Mouse (Mus musculus): Measurements from ENCODE around the gene Gm45140. TPM values are rescaled to one million over a fixed set of nuclear protein-coding genes. Genes with fewer than 3 reads are reported as not detected.

Gene Gm45140
- polyA plus RNA-seq, 1 experiment from 2014 or later, result 1.9 TPM

GRCm38 (mm10) chr6:87809144-87809543, 26.5 kb downstream of the Gm45140 start:
- no peaks in the 10 kb centered on the region; the same call in 1 of the 2 replicates for H3K27me3 ChIP-seq (ENCODE audit: control insufficient read depth, insufficient read depth, low read length)
- H3K4me1 ChIP-seq (ENCODE audit: control insufficient read depth, insufficient read depth, low read length), result peaks cover 6% of the 10 kb centered on the region; the same call in 1 of the 2 replicates
- no peak for ATAC-seq (ENCODE audit: low read depth)
- no peaks in the 10 kb centered on the region for H3K9me3 ChIP-seq (ENCODE audit: control insufficient read depth, low read length)
- peaks cover 3% of the 10 kb centered on the region; the same call in 1 of the 2 replicates for H3K36me3 ChIP-seq (ENCODE audit: control insufficient read depth, insufficient read depth, low read length)
- no peak overlapping the region for H3K27ac ChIP-seq (ENCODE audit: low read depth, low read length)
- H3K4me3 ChIP-seq (ENCODE audit: low read depth, low read length), result no peak overlapping the region
- H3K9ac ChIP-seq (replicated peaks; ENCODE audit: low read depth, low read length), result no peak overlapping the region
- H3K4me2 ChIP-seq (ENCODE audit: low read depth, low read length), result no peak overlapping the region
- 92% methylated on average over 2 of the region's 2 CpGs for WGBS

DNA sequence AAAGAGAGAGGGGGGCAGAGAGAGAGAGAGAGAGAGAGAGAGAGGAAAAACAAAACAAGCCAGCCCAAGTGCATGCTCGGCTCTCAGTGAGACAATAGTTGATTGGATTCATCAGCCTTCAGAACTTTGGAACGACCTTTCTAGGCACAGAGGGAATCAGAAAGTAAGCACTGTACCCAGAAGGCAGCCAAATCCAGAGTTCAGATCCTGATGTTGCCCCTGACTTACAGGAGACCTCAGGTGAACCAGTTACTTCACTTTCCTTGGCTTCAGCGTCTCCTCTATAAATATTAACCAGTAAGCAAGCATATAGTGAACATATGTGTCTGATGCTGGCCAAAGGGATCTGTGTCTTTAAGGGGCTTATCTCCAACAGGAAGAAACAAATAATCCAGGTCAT, 27.1 kb downstream of the Gm45140 start:
- ATAC-seq (ENCODE audit: low read depth), result no peak
- peaks cover 3% of the 10 kb centered on the region; the same call in 1 of the 2 replicates for H3K36me3 ChIP-seq (ENCODE audit: control insufficient read depth, insufficient read depth, low read length)
- WGBS, result 79% methylated on average over 3 of the region's 3 CpGs
- no peak overlapping the region for H3K4me3 ChIP-seq (ENCODE audit: low read depth, low read length)
- H3K27me3 ChIP-seq (ENCODE audit: control insufficient read depth, insufficient read depth, low read length), result no peaks in the 10 kb centered on the region; the same call in 1 of the 2 replicates
- peaks cover 6% of the 10 kb centered on the region; the same call in 1 of the 2 replicates for H3K4me1 ChIP-seq (ENCODE audit: control insufficient read depth, insufficient read depth, low read length)
- no peak overlapping the region for H3K4me2 ChIP-seq (ENCODE audit: low read depth, low read length)
- no peak overlapping the region for H3K27ac ChIP-seq (ENCODE audit: low read depth, low read length)
- H3K9ac ChIP-seq (replicated peaks; ENCODE audit: low read depth, low read length), result no peak overlapping the region
- no peaks in the 10 kb centered on the region for H3K9me3 ChIP-seq (ENCODE audit: control insufficient read depth, low read length)

GRCm38 (mm10) chr6:87807735-87808440, 27.7 kb downstream of the Gm45140 start:
- Histone ChIP-seq H3K36me3 (ENCODE audit: control insufficient read depth, insufficient read depth, low read length) (peaks cover 3% of the 10 kb centered on the region; the same call in 1 of the 2 replicates), H3K9ac (replicated peaks; ENCODE audit: low read depth, low read length) (no peak overlapping the region), H3K4me3 (ENCODE audit: low read depth, low read length) (no peak overlapping the region), H3K9me3 (ENCODE audit: control insufficient read depth, low read length) (no peaks in the 10 kb centered on the region), H3K4me2 (ENCODE audit: low read depth, low read length) (no peak overlapping the region), H3K27me3 (ENCODE audit: control insufficient read depth, insufficient read depth, low read length) (no peaks in the 10 kb centered on the region; the same call in 1 of the 2 replicates), H3K4me1 (ENCODE audit: control insufficient read depth, insufficient read depth, low read length) (peaks cover 6% of the 10 kb centered on the region; the same call in 1 of the 2 replicates), H3K27ac (ENCODE audit: low read depth, low read length) (no peak overlapping the region)
- ATAC-seq (ENCODE audit: low read depth), result no peak
- 89% methylated on average over 4 of the region's 4 CpGs for WGBS

DNA sequence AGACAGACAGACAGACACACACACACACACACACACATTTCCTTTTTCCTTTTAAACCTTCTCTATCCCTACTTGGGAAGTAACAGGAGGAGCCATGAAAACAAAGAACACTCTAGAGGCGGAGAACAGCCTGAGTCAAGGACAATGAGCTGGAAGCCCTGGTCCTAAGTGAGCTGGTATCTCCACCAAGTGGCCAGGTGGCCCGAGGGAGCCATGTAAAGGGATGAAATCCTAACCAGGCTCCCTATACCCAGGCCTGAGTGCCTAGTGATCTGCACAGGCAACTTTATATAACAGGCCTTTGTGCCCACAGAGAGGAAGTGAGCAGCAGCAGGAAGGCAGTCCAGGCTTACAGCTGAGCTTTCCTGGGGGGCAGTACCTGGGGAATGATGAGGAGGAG, 28.7 kb downstream of the Gm45140 start:
- H3K4me2 ChIP-seq (ENCODE audit: low read depth, low read length), result no peak overlapping the region
- no peak for ATAC-seq (ENCODE audit: low read depth)
- no peaks in the 10 kb centered on the region for H3K9me3 ChIP-seq (ENCODE audit: control insufficient read depth, low read length)
- no peak overlapping the region for H3K4me3 ChIP-seq (ENCODE audit: low read depth, low read length)
- WGBS, result 66% methylated on average over 2 of the region's 2 CpGs
- H3K4me1 ChIP-seq (ENCODE audit: control insufficient read depth, insufficient read depth, low read length), result peaks cover 6% of the 10 kb centered on the region; the same call in 1 of the 2 replicates
- H3K9ac ChIP-seq (replicated peaks; ENCODE audit: low read depth, low read length), result no peak overlapping the region
- no peak overlapping the region for H3K27ac ChIP-seq (ENCODE audit: low read depth, low read length)
- no peaks in the 10 kb centered on the region; the same call in 1 of the 2 replicates for H3K27me3 ChIP-seq (ENCODE audit: control insufficient read depth, insufficient read depth, low read length)
- peaks cover 3% of the 10 kb centered on the region; the same call in 1 of the 2 replicates for H3K36me3 ChIP-seq (ENCODE audit: control insufficient read depth, insufficient read depth, low read length)

DNA sequence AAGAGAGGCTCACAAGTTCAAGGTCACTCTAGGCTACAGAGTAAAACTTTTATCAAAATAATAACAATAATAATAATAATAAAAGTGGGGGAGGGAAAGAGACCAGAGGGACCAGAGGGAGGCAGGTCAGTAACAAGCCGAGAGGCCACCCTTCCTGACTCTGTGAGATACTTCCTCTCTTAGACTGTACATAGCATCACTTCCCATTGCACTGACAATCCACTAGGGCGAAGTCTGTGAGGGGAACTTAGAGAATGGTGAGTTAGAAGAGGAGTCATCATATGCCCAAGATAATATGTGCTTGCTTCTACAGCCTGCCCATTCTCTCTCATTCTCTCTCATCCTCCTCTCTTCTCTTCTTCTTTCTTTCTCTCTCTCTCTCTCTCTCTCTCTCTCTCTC, 29.6 kb downstream of the Gm45140 start:
- no peaks in the 10 kb centered on the region for H3K27me3 ChIP-seq (ENCODE audit: control insufficient read depth, insufficient read depth, low read length)
- peaks cover 3% of the 10 kb centered on the region; the same call in 1 of the 2 replicates for H3K36me3 ChIP-seq (ENCODE audit: control insufficient read depth, insufficient read depth, low read length)
- no peak overlapping the region for H3K4me2 ChIP-seq (ENCODE audit: low read depth, low read length)
- H3K9ac ChIP-seq (replicated peaks; ENCODE audit: low read depth, low read length), result no peak overlapping the region
- no peaks in the 10 kb centered on the region for H3K9me3 ChIP-seq (ENCODE audit: control insufficient read depth, low read length)
- 90% methylated on average over 2 of the region's 2 CpGs for WGBS
- no peak overlapping the region for H3K27ac ChIP-seq (ENCODE audit: low read depth, low read length)
- peaks cover 6% of the 10 kb centered on the region; the same call in 1 of the 2 replicates for H3K4me1 ChIP-seq (ENCODE audit: control insufficient read depth, insufficient read depth, low read length)
- ATAC-seq (ENCODE audit: low read depth), result no peak
- no peak overlapping the region for H3K4me3 ChIP-seq (ENCODE audit: low read depth, low read length)

DNA sequence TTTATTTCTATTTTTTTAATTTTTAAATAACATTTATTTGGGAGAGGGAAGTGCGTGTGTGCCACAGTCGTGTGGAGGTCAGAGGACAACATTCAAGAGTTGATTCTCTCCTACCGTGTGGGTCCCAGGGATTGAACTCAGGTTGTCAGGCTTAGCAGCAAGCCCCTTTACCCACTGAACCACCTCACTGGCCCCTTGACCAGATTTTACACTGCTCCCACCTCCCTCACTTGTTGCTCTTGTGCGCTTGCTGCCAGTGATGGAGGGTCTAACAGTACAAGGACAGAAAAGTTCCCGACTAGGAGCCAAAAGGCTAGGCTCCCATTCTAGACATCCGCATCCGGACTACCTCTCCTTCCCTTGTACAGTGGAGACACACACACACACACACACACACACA, 30.1 kb downstream of the Gm45140 start:
- no peaks in the 10 kb centered on the region for H3K27me3 ChIP-seq (ENCODE audit: control insufficient read depth, insufficient read depth, low read length)
- 92% methylated on average over 7 of the region's 7 CpGs for WGBS

GRCm38 (mm10) chr6:87804886-87805285, 30.7 kb downstream of the Gm45140 start:
- Histone ChIP-seq H3K4me1 (ENCODE audit: control insufficient read depth, insufficient read depth, low read length) (no peaks in the 10 kb centered on the region), H3K4me2 (ENCODE audit: low read depth, low read length) (no peak overlapping the region), H3K27me3 (ENCODE audit: control insufficient read depth, insufficient read depth, low read length) (no peaks in the 10 kb centered on the region), H3K4me3 (ENCODE audit: low read depth, low read length) (no peak overlapping the region), H3K9me3 (ENCODE audit: control insufficient read depth, low read length) (no peaks in the 10 kb centered on the region), H3K36me3 (ENCODE audit: control insufficient read depth, insufficient read depth, low read length) (peaks cover 3% of the 10 kb centered on the region; the same call in 1 of the 2 replicates), H3K9ac (replicated peaks; ENCODE audit: low read depth, low read length) (no peak overlapping the region), H3K27ac (ENCODE audit: low read depth, low read length) (no peak overlapping the region)
- 71% methylated on average over 7 of the region's 7 CpGs for WGBS
- no peak for ATAC-seq (ENCODE audit: low read depth)

More for the DNA sequence above, 30.1 kb downstream of the Gm45140 start:
- Histone ChIP-seq H3K9me3 (ENCODE audit: control insufficient read depth, low read length) (no peaks in the 10 kb centered on the region), H3K4me2 (ENCODE audit: low read depth, low read length) (no peak overlapping the region), H3K9ac (replicated peaks; ENCODE audit: low read depth, low read length) (no peak overlapping the region), H3K27ac (ENCODE audit: low read depth, low read length) (no peak overlapping the region), H3K36me3 (ENCODE audit: control insufficient read depth, insufficient read depth, low read length) (peaks cover 3% of the 10 kb centered on the region; the same call in 1 of the 2 replicates), H3K4me3 (ENCODE audit: low read depth, low read length) (no peak overlapping the region), H3K4me1 (ENCODE audit: control insufficient read depth, insufficient read depth, low read length) (peaks cover 3% of the 10 kb centered on the region; the same call in 1 of the 2 replicates)
- ATAC-seq (ENCODE audit: low read depth), result no peak

DNA sequence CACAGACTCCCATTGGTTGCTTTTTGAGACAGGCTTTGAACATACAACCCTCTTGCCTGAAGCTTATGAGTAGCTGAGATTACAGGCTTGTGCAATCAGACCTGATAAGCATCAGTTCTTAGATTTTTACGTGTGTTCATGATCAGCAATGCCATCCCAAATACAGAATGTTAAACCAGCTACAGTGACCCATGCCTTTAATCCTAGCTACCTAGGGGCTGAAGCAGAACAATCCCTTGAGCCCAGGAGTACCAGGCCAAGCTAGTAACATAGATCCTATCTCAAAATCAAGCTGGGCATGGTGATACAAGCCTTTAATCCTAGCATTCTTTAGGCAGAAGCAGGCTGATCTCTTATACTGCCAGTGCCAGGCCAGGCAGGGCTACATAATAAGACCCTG, 31.6 kb downstream of the Gm45140 start:
- H3K9ac ChIP-seq (replicated peaks; ENCODE audit: low read depth, low read length), result no peak overlapping the region
- no peak overlapping the region for H3K4me3 ChIP-seq (ENCODE audit: low read depth, low read length)
- ATAC-seq (ENCODE audit: low read depth), result no peak
- H3K4me2 ChIP-seq (ENCODE audit: low read depth, low read length), result no peak overlapping the region
- no peaks in the 10 kb centered on the region for H3K27me3 ChIP-seq (ENCODE audit: control insufficient read depth, insufficient read depth, low read length)
- no peak overlapping the region for H3K27ac ChIP-seq (ENCODE audit: low read depth, low read length)
- H3K9me3 ChIP-seq (ENCODE audit: control insufficient read depth, low read length), result no peaks in the 10 kb centered on the region
- WGBS, result 87% methylated on average over 1 of the region's 1 CpGs
- H3K36me3 ChIP-seq (ENCODE audit: control insufficient read depth, insufficient read depth, low read length), result peaks cover 3% of the 10 kb centered on the region; the same call in 1 of the 2 replicates
- no peaks in the 10 kb centered on the region for H3K4me1 ChIP-seq (ENCODE audit: control insufficient read depth, insufficient read depth, low read length)

DNA sequence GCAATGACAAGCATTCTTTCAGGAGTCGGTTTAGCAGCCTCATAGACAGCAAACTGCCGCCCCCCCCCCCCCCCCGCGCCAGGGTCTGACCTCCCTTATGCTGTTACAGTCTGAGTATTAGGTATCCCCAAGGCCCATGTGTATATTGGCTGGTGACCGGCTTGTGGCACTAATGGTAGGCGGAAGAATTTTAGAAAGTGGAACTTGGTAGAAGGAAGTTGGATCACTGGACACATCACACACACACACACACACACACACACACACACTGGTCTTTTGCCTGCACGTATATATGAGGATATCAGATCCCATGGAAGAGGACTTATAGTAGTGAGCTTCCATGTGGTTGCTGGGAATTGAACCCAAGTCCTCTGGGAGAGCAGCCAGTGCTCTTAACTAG, 33.1 kb downstream of the Gm45140 start:
- no peaks in the 10 kb centered on the region for H3K27me3 ChIP-seq (ENCODE audit: control insufficient read depth, insufficient read depth, low read length)
- H3K4me1 ChIP-seq (ENCODE audit: control insufficient read depth, insufficient read depth, low read length), result no peaks in the 10 kb centered on the region
- H3K4me3 ChIP-seq (ENCODE audit: low read depth, low read length), result no peak overlapping the region
- no peak for ATAC-seq (ENCODE audit: low read depth)
- H3K36me3 ChIP-seq (ENCODE audit: control insufficient read depth, insufficient read depth, low read length), result no peaks in the 10 kb centered on the region
- H3K4me2 ChIP-seq (ENCODE audit: low read depth, low read length), result no peak overlapping the region
- no peak overlapping the region for H3K9ac ChIP-seq (replicated peaks; ENCODE audit: low read depth, low read length)
- H3K9me3 ChIP-seq (ENCODE audit: control insufficient read depth, low read length), result no peaks in the 10 kb centered on the region
- no peak overlapping the region for H3K27ac ChIP-seq (ENCODE audit: low read depth, low read length)
- 90% methylated on average over 7 of the region's 7 CpGs for WGBS
